Mouse (Mus musculus): ENCODE results near the gene Drc7. TPM values are rescaled to one million over a fixed set of nuclear protein-coding genes. Genes with fewer than 3 reads are reported as not detected.

The Drc7 gene
- polyA plus RNA-seq, 2 experiments, result 0.10 TPM; not detected in 1

- Histone ChIP-seq H3K4me3 (replicated peaks; ENCODE audit: low read length) (no peak overlapping the region), H3K36me3 (ENCODE audit: control insufficient read depth, insufficient read depth, low read length) (peaks cover 39% of the 10 kb centered on the region), H3K9ac (ENCODE audit: low read depth, low read length, severe bottlenecking) (no peak overlapping the region), H3K27me3 (ENCODE audit: control insufficient read depth, insufficient read depth, low read length) (no peaks in the 10 kb centered on the region), H3K4me2 (replicated peaks; ENCODE audit: low read depth, low read length, severe bottlenecking) (no peak overlapping the region), H3K27ac (replicated peaks; ENCODE audit: low read depth, low read length) (no peak overlapping the region), H3K9me3 (ENCODE audit: control insufficient read depth, low read length) (no peaks in the 10 kb centered on the region), H3K4me1 (ENCODE audit: control insufficient read depth, insufficient read depth, low read length) (peaks cover 6% of the 10 kb centered on the region)
- no peak for TF ChIP-seq POLR2A (IDR thresholded peaks at IDR 0.05; ENCODE audit: borderline replicate concordance, extremely low read depth, insufficient read depth, insufficient read length)
- ATAC-seq (ENCODE audit: low FRiP score, low read depth) (no peak), DNase-seq (ENCODE audit: low spot score) (no peak)
- 83% methylated on average over 4 of the region's 4 CpGs for WGBS
These were observed 29.4 kb downstream of the Drc7 start for GRCm38 (mm10) chr8:95084261-95084660.

GRCm38 (mm10) chr8:95084744-95085431 lies 30.0 kb downstream of the Drc7 start:
- ATAC-seq (ENCODE audit: low FRiP score, low read depth), result no peak
- TF ChIP-seq POLR2A (IDR thresholded peaks at IDR 0.05; ENCODE audit: borderline replicate concordance, extremely low read depth, insufficient read depth, insufficient read length), result no peak

GRCm38 (mm10) chr8:95085432-95086141 lies 30.7 kb downstream of the Drc7 start:
- ATAC-seq (ENCODE audit: low FRiP score, low read depth) (no peak), DNase-seq (ENCODE audit: low spot score) (no peak)
- WGBS, result 88% methylated on average over 7 of the region's 7 CpGs
- no peaks in the 10 kb centered on the region for H3K9me3 ChIP-seq (ENCODE audit: control insufficient read depth, low read length)
- no peak overlapping the region for H3K9ac ChIP-seq (ENCODE audit: low read depth, low read length, severe bottlenecking)
- peaks cover 52% of the 10 kb centered on the region for H3K36me3 ChIP-seq (ENCODE audit: control insufficient read depth, insufficient read depth, low read length)
- H3K4me1 ChIP-seq (ENCODE audit: control insufficient read depth, insufficient read depth, low read length), result peaks cover 4% of the 10 kb centered on the region
- H3K27ac ChIP-seq (replicated peaks; ENCODE audit: low read depth, low read length), result no peak overlapping the region
- no peak overlapping the region for H3K4me2 ChIP-seq (replicated peaks; ENCODE audit: low read depth, low read length, severe bottlenecking)
- TF ChIP-seq POLR2A (IDR thresholded peaks at IDR 0.05; ENCODE audit: borderline replicate concordance, extremely low read depth, insufficient read depth, insufficient read length), result no peak
- no peak overlapping the region for H3K4me3 ChIP-seq (replicated peaks; ENCODE audit: low read length)
- H3K27me3 ChIP-seq (ENCODE audit: control insufficient read depth, insufficient read depth, low read length), result no peaks in the 10 kb centered on the region

More at GRCm38 (mm10) chr8:95084744-95085431, 30.0 kb downstream of the Drc7 start:
- Histone ChIP-seq H3K27ac (replicated peaks; ENCODE audit: low read depth, low read length) (no peak overlapping the region), H3K4me1 (ENCODE audit: control insufficient read depth, insufficient read depth, low read length) (peaks cover 6% of the 10 kb centered on the region), H3K4me2 (replicated peaks; ENCODE audit: low read depth, low read length, severe bottlenecking) (no peak overlapping the region), H3K27me3 (ENCODE audit: control insufficient read depth, insufficient read depth, low read length) (no peaks in the 10 kb centered on the region), H3K36me3 (ENCODE audit: control insufficient read depth, insufficient read depth, low read length) (peaks cover 46% of the 10 kb centered on the region), H3K4me3 (replicated peaks; ENCODE audit: low read length) (no peak overlapping the region), H3K9me3 (ENCODE audit: control insufficient read depth, low read length) (no peaks in the 10 kb centered on the region), H3K9ac (ENCODE audit: low read depth, low read length, severe bottlenecking) (0 out of 2 replicates have a peak overlapping the region, but pooled peaks have one; percentile 25)
- no peak for DNase-seq (ENCODE audit: low spot score)
- WGBS, result 81% methylated on average over 10 of the region's 10 CpGs

- Histone ChIP-seq H3K9me3 (ENCODE audit: control insufficient read depth, low read length) (no peaks in the 10 kb centered on the region), H3K4me3 (replicated peaks; ENCODE audit: low read length) (no peak overlapping the region), H3K27me3 (ENCODE audit: control insufficient read depth, insufficient read depth, low read length) (no peaks in the 10 kb centered on the region), H3K9ac (ENCODE audit: low read depth, low read length, severe bottlenecking) (no peak overlapping the region), H3K27ac (replicated peaks; ENCODE audit: low read depth, low read length) (no peak overlapping the region), H3K4me2 (replicated peaks; ENCODE audit: low read depth, low read length, severe bottlenecking) (no peak overlapping the region), H3K4me1 (ENCODE audit: control insufficient read depth, insufficient read depth, low read length) (no peaks in the 10 kb centered on the region), H3K36me3 (ENCODE audit: control insufficient read depth, insufficient read depth, low read length) (peaks cover 78% of the 10 kb centered on the region)
- no peak for DNase-seq (ENCODE audit: low spot score)
- 92% methylated on average over 4 of the region's 4 CpGs for WGBS
- TF ChIP-seq POLR2A (IDR thresholded peaks at IDR 0.05; ENCODE audit: borderline replicate concordance, extremely low read depth, insufficient read depth, insufficient read length), result no peak
- ATAC-seq (ENCODE audit: low FRiP score, low read depth), result no peak
These were observed 38.7 kb downstream of the Drc7 start for GRCm38 (mm10) chr8:95093574-95093973.

GRCm38 (mm10) chr8:95099009-95099408 lies 44.1 kb downstream of the Drc7 start:
- Histone ChIP-seq H3K4me1 (ENCODE audit: control insufficient read depth, insufficient read depth, low read length) (no peaks in the 10 kb centered on the region), H3K36me3 (ENCODE audit: control insufficient read depth, insufficient read depth, low read length) (peaks cover 70% of the 10 kb centered on the region), H3K9ac (ENCODE audit: low read depth, low read length, severe bottlenecking) (no peak overlapping the region), H3K27ac (replicated peaks; ENCODE audit: low read depth, low read length) (no peak overlapping the region), H3K27me3 (ENCODE audit: control insufficient read depth, insufficient read depth, low read length) (no peaks in the 10 kb centered on the region), H3K9me3 (ENCODE audit: control insufficient read depth, low read length) (no peaks in the 10 kb centered on the region), H3K4me3 (replicated peaks; ENCODE audit: low read length) (no peak overlapping the region), H3K4me2 (replicated peaks; ENCODE audit: low read depth, low read length, severe bottlenecking) (no peak overlapping the region)
- no peak for TF ChIP-seq POLR2A (IDR thresholded peaks at IDR 0.05; ENCODE audit: borderline replicate concordance, extremely low read depth, insufficient read depth, insufficient read length)
- WGBS, result 24% methylated on average over 5 of the region's 5 CpGs
- DNase-seq (ENCODE audit: low spot score), result peak; percentile 14
- no peak; the same call in 1 of the 2 replicates for ATAC-seq (ENCODE audit: low FRiP score, low read depth)
